In genomic region chr1:98350095-98350549, GRCm38 (mm10) we compare ENCODE assay signal across 8 mouse cellular contexts.
DNase-seq lines count a peak whose midpoint lies in the region; ATAC-seq and TF ChIP-seq lines count a peak whose summit lies in the region.

No protein-coding gene starts in this region.

- no peak overlapping the region for H3K27ac ChIP-seq in heart, adult 2 months
- H3K27ac ChIP-seq in heart, embryonic 11.5 days (ENCODE audit: low read depth, low read length), result no peak overlapping the region
- H3K27ac ChIP-seq in midbrain, embryonic 15.5 days, result peak overlapping the region; percentile 34; the same call in 1 of the 2 replicates

- intact Hi-C loops in heart, adult 2 months (cut with DNase I), result loop anchor here (1.0 kb wide), 1 partner anchor 541 kb away; no protein-coding TSS in a partner anchor

- H3K4me2 ChIP-seq in heart, embryonic 11.5 days, result no peak overlapping the region
- no peak overlapping the region for H3K4me2 ChIP-seq in midbrain, embryonic 15.5 days

- no peaks in the 10 kb centered on the region for H3K4me1 ChIP-seq in heart, adult 2 months (ENCODE audit: control insufficient read depth, insufficient read depth, low read length)
- H3K4me1 ChIP-seq in heart, embryonic 11.5 days (ENCODE audit: control insufficient read depth, insufficient read depth, low read length), result no peaks in the 10 kb centered on the region
- 0 out of 2 replicates have a peak, but pooled peaks cover 3% of the 10 kb centered on the region for H3K4me1 ChIP-seq in midbrain, embryonic 15.5 days

- no peak for TF ChIP-seq POLR2A in heart, adult 2 months (IDR thresholded peaks at IDR 0.05; ENCODE audit: insufficient read depth, low read depth, low read length)

- no peaks in the 10 kb centered on the region for H3K27me3 ChIP-seq in heart, adult 2 months (ENCODE audit: control insufficient read depth, insufficient read depth, low read length)
- no peaks in the 10 kb centered on the region for H3K27me3 ChIP-seq in heart, embryonic 11.5 days (ENCODE audit: control insufficient read depth, insufficient read depth, low read length)
- H3K27me3 ChIP-seq in midbrain, embryonic 15.5 days (replicated peaks), result no peaks in the 10 kb centered on the region

- no peaks in the 10 kb centered on the region for H3K9me3 ChIP-seq in heart, embryonic 11.5 days (replicated peaks; ENCODE audit: control insufficient read depth, low read length)
- no peaks in the 10 kb centered on the region for H3K9me3 ChIP-seq in midbrain, embryonic 15.5 days

- no peak for DNase-seq in heart, adult 2 months
- peak; percentile 71 for DNase-seq in 416B (ENCODE audit: low read depth)
- DNase-seq in brain, adult 2 months (ENCODE audit: low read depth, low spot score), result peak; percentile 63
- peak; percentile 49 for DNase-seq in hindlimb bud, embryonic 11.5 days (ENCODE audit: extremely low spot score, low read depth, low spot score)
- DNase-seq in kidney, adult 11 months, result no peak

- H3K4me3 ChIP-seq in heart, adult 2 months, result no peak overlapping the region
- H3K4me3 ChIP-seq in heart, embryonic 11.5 days (ENCODE audit: low read depth, low read length), result no peak overlapping the region
- no peak overlapping the region for H3K4me3 ChIP-seq in midbrain, embryonic 15.5 days

- TF ChIP-seq CTCF in heart, adult 2 months (IDR thresholded peaks at IDR 0.05), result peak; percentile 76

- ATAC-seq in heart, embryonic 11.5 days (replicated peaks; ENCODE audit: insufficient number of reproducible peaks, low FRiP score, low TSS enrichment), result no peak
- ATAC-seq in midbrain, embryonic 15.5 days (replicated peaks), result peak; percentile 90
- no peak for ATAC-seq in monocyte, adult 5-6 weeks (replicated peaks; ENCODE audit: insufficient number of reproducible peaks, low FRiP score, low TSS enrichment, poor library complexity, severe bottlenecking)

- WGBS in heart, adult 2 months, result 25% methylated on average over 4 of the region's 4 CpGs
- WGBS in heart, embryonic 11.5 days (ENCODE audit: insufficient replicate concordance), result 37% methylated on average over 4 of the region's 4 CpGs
- 24% methylated on average over 4 of the region's 4 CpGs for WGBS in midbrain, embryonic 15.5 days

- no peak overlapping the region for H3K9ac ChIP-seq in heart, adult 2 months (ENCODE audit: low read depth, low read length)
- H3K9ac ChIP-seq in heart, embryonic 11.5 days (ENCODE audit: low read depth, low read length), result no peak overlapping the region
- no peak overlapping the region for H3K9ac ChIP-seq in midbrain, embryonic 15.5 days

- no peaks in the 10 kb centered on the region for H3K79me2 ChIP-seq in heart, adult 2 months (replicated peaks; ENCODE audit: control insufficient read depth, insufficient read depth, low read length)

- no peak for TF ChIP-seq EP300 in heart, adult 2 months (IDR thresholded peaks at IDR 0.05; ENCODE audit: insufficient read depth, low read depth, low read length)

- H3K36me3 ChIP-seq in heart, adult 2 months (ENCODE audit: control insufficient read depth, insufficient read depth, low read length), result no peaks in the 10 kb centered on the region
- no peaks in the 10 kb centered on the region for H3K36me3 ChIP-seq in heart, embryonic 11.5 days (ENCODE audit: control insufficient read depth, insufficient read depth, low read length)
- no peaks in the 10 kb centered on the region for H3K36me3 ChIP-seq in midbrain, embryonic 15.5 days (replicated peaks)

Comparison
In these comparisons a context has a peak if more than half of its experiments do, and no peak if none do; other contexts are left out.
1. DNase-seq: peak in 416B (single experiment), brain, adult 2 months (single experiment) and hindlimb bud, embryonic 11.5 days (single experiment); none in heart, adult 2 months (0 of 2) and kidney, adult 11 months (single experiment).